Mouse (Mus musculus) small intestine, adult 2 months (tissue): ENCODE results near the gene Gm10153. TPM values are rescaled to one million over a fixed set of nuclear protein-coding genes. Genes with fewer than 3 reads are reported as not detected.
"Not testable (repeated sequence)": the region's sequence is repeated elsewhere in the genome, so short reads cannot be mapped to it uniquely, and the experiment has no call there.

Source experiments
- H3K27ac ChIP-seq: fragments of 200-500 bp; 2 replicates; pipeline ENCODE4 v1.5.1; 2012; ENCODE audit warnings: low read depth, low read length, control low read depth, inconsistent platforms; ENCODE audit not compliant: insufficient read depth
- H3K27me3 ChIP-seq: fragments of 200-500 bp; 2 replicates; pipeline ENCODE4 v1.6.1; 2012; ENCODE audit warnings: mild to moderate bottlenecking, moderate library complexity, low read length, inconsistent platforms; ENCODE audit not compliant: control insufficient read depth, insufficient read depth
- H3K36me3 ChIP-seq: fragments of 200-500 bp; 2 replicates; pipeline ENCODE4 v1.6.1; 2012; ENCODE audit warnings: mild to moderate bottlenecking, low read length, control low read depth, inconsistent platforms; ENCODE audit not compliant: control insufficient read depth, insufficient read depth
- H3K4me1 ChIP-seq: fragments of 200-500 bp; 2 replicates; pipeline ENCODE4 v1.6.1; 2012; ENCODE audit warnings: low read length, inconsistent platforms, mixed read lengths; ENCODE audit not compliant: control insufficient read depth, insufficient read depth, insufficient read length
- H3K4me3 ChIP-seq: fragments of 200-500 bp; 2 replicates; pipeline ENCODE4 v1.5.1; 2012; ENCODE audit warnings: low read depth, mild to moderate bottlenecking, control low read depth, inconsistent platforms, low read length, moderate library complexity
- CTCF ChIP-seq: fragments of 200-500 bp; IDR thresholded peaks from 2 replicates; pipeline ENCODE4 v1.5.1; 2012; ENCODE audit warnings: low read depth, mild to moderate bottlenecking, control low read depth, inconsistent platforms, low read length, moderate library complexity, mixed read lengths; ENCODE audit not compliant: insufficient replicate concordance, insufficient read length; ENCODE audit errors: extremely low read depth
- POLR2A ChIP-seq: fragments of 200-500 bp; IDR thresholded peaks from 2 replicates; pipeline ENCODE4 v1.6.1; 2012; ENCODE audit warnings: low read depth, mild to moderate bottlenecking, control low read depth, inconsistent platforms, low read length, moderate library complexity
- WGBS: fragments of 180-500 bp; shearing (Covaris S2); methylation state at CpG from one replicate; pipeline ENCODE4 v1.1.7; 2018; 5-methylcytosine and 5-hydroxymethylcytosine counted together
- polyA plus RNA-seq: library from polyadenylated mRNA; depleted of rRNA; stranded (reverse); fragments of >200 nt; gene quantifications from 2 replicates; pipeline ENCODE4 v1.2.3, GENCODE M21; 2012; rRNA removed

The Gm10153 gene
- polyA plus RNA-seq, 1 experiment, result not detected

DNA sequence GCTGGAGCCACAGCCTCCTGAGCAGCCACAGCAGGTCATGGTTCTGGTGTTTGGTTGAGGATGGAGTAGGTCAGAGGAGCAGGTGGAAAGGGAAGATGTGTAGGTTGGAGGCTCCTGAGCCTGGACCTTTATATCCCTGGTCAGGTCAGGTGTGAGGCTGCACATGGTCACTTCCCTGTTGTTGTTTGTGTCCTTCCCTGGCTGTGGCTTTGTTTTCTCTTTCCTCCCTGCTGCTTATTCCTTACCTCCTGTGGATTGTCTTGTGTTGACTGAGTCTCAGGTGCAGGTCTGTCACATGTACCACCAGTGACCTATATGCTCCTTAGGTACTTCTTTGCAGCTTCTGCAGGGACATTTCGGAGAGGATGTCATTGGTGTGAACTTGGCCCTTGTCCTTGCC lies 45.7 kb downstream of the Gm10153 start, which contains the start of gene Gm45337:
TSS of gene Gm45337 (minus strand) at position 101 of the 400 bp plus-strand sequence.
- no peaks in the 10 kb centered on the region for H3K36me3 ChIP-seq
- TF ChIP-seq POLR2A (no peak), CTCF (no peak)
- 79% methylated on average over 1 of the region's 1 CpGs for WGBS
- H3K27me3 ChIP-seq, result no peaks in the 10 kb centered on the region
- H3K4me3 ChIP-seq, result no peak within 1 kb of the TSS
- H3K4me1 ChIP-seq, result no peaks in the 10 kb centered on the region; the same call in 1 of the 2 replicates
- H3K27ac ChIP-seq, result no peak within 1 kb of the TSS

- 3% methylated on average over 1 of the region's 1 CpGs for WGBS
- not testable (repeated sequence) for H3K27ac ChIP-seq, H3K4me1 ChIP-seq, H3K36me3 ChIP-seq, H3K4me3 ChIP-seq, H3K27me3 ChIP-seq
These were observed 46.6 kb downstream of the Gm10153 start for GRCm38 (mm10) chr7:142143506-142144010.

DNA sequence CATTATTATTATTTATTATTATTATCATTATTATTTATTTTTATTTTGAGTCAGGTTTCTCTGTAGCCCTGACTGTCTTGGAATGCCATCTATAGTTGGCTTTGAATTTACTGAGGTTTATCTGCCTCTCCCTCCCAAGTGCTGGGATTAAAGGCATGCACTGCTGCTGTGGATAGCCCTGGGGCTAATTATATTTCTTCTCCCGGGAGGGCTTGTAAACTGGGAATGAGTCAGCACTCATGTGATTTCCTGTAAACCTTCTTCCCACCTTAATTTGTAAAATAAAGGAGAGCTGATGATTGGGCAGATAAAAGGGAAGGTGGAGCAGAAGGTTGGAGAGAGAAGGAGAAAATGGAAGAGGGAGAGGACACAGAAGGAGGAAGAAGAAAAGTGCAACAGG lies 49.5 kb downstream of the Gm10153 start:
- Histone ChIP-seq H3K27me3 (no peaks in the 10 kb centered on the region), H3K27ac (no peak overlapping the region), H3K4me1 (no peaks in the 10 kb centered on the region), H3K4me3 (no peak overlapping the region), H3K36me3 (no peaks in the 10 kb centered on the region)
- no peak for TF ChIP-seq CTCF
- TF ChIP-seq POLR2A, result no peak
- WGBS, result 2% methylated on average over 1 of the region's 1 CpGs

Other genes with a start within 250 kb of the Gm10153 start
- 0.51 and 5.3 TPM in 2 replicates for gene Brsk2, start 240.6 kb downstream of the Gm10153 start, polyA plus RNA-seq
- 26.1 and 31.8 TPM in 2 replicates for gene Mob2, start 129.3 kb downstream of the Gm10153 start, polyA plus RNA-seq
- gene Dusp8, start 94.5 kb downstream of the Gm10153 start, polyA plus RNA-seq, result 8.9 and 13.4 TPM in 2 replicates
- gene Gm45618, start 69.7 kb downstream of the Gm10153 start, polyA plus RNA-seq, result not detected in 2 replicates
- not detected in 2 replicates for gene Gm39115, start 54.4 kb downstream of the Gm10153 start, polyA plus RNA-seq
- not detected in 2 replicates for gene Gm45337, start 45.8 kb downstream of the Gm10153 start, polyA plus RNA-seq
- not detected in 2 replicates for gene Gm29735, start 33.3 kb downstream of the Gm10153 start, polyA plus RNA-seq
- not detected in 2 replicates for gene Gm4553, start 24.6 kb downstream of the Gm10153 start, polyA plus RNA-seq
- not detected in 2 replicates for gene Krtap5-2, start 14.4 kb downstream of the Gm10153 start, polyA plus RNA-seq
- gene Krtap5-3, start 11.0 kb upstream of the Gm10153 start, polyA plus RNA-seq, result 0.91 TPM in 1 of 2 replicates, not detected in the other
- gene Gm7579, start 21.5 kb upstream of the Gm10153 start, polyA plus RNA-seq, result 0.20 TPM in 1 of 2 replicates, not detected in the other
- gene Krtap5-5, start 39.6 kb upstream of the Gm10153 start, polyA plus RNA-seq, result 0.65 TPM in 1 of 2 replicates, not detected in the other
- not detected in 2 replicates for gene Gm40460, start 50.7 kb upstream of the Gm10153 start, polyA plus RNA-seq
- not detected in 2 replicates for gene Gm2431, start 68.0 kb upstream of the Gm10153 start, polyA plus RNA-seq
- gene Gm4559, start 84.0 kb upstream of the Gm10153 start, polyA plus RNA-seq, result not detected in 2 replicates
- gene Krtap5-1, start 106.7 kb upstream of the Gm10153 start, polyA plus RNA-seq, result not detected in 2 replicates
- gene Krtap5-4, start 113.2 kb upstream of the Gm10153 start, polyA plus RNA-seq, result not detected in 2 replicates
- gene Ifitm10, start 183.4 kb upstream of the Gm10153 start, polyA plus RNA-seq, result 1.5 and 3.2 TPM in 2 replicates
- 0.42 TPM in 1 of 2 replicates, not detected in the other for gene Gm49369, start 192.3 kb upstream of the Gm10153 start, polyA plus RNA-seq
- 174 and 253 TPM in 2 replicates for gene Ctsd, start 197.6 kb upstream of the Gm10153 start, polyA plus RNA-seq
- 1.4 and 66.8 TPM in 2 replicates for gene Syt8, start 244.5 kb upstream of the Gm10153 start, polyA plus RNA-seq